Mouse (Mus musculus): Measurements from ENCODE around the gene Stag2. TPM values are rescaled to one million over a fixed set of nuclear protein-coding genes. Genes with fewer than 3 reads are reported as not detected.

Gene Stag2
- 48.8 and 51.6 TPM in 2 replicates for total RNA-seq (2014; rRNA removed)
- polyA plus RNA-seq (2015; fragmentation: Nextera tagmentation; extraction: Ambion mirVana) = 12.2 and 13.0 TPM in 2 replicates

DNA sequence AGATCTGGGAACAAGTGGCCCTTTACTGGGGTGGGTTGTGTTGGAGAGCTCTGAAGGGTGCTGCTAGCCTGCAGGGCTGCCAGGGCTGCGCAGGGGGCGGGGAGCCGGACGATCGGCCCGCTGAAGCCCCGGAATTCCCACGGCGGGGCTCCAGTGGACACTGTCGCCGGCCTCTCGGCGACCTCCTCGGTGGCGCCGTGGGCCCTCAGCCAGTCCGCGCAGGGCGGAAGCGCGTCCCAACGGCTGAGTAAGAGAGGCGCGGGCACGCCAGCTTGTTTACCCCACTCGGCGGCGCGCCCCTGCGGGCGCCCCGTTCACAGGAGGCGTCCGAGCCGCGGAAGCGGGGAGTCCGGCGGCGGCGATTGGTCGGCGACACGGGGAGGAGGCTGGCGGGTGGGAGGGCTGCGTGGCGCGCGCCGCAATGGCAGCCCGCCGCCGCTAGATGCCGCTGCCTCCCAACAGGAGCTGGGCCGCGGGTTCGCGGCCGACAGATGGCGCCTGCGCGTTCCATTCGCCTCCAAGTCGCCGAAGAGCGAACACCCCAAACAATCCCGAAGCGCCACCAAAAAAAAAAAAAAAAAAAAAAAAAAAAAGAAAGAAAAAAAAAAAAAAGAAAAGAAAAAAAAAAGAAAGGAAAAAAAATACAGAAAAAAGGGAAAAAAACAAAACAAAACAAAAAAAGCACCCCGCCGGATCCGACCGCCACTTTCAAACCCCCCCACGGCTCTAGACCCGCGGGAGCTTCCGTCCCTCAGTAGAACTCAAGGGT is at the start of gene Stag2:
Gene Stag2, plus strand, starts transcription at position 530 of the 769 bp plus-strand sequence.
- no peaks in the 10 kb centered on the region for H3K36me3 ChIP-seq (ENCODE audit: insufficient read depth, low read length)
- ATAC-seq (ENCODE audit: low FRiP score) = peak; percentile 87
- 25% methylated on average over 41 of the region's 76 CpGs for WGBS

DNA sequence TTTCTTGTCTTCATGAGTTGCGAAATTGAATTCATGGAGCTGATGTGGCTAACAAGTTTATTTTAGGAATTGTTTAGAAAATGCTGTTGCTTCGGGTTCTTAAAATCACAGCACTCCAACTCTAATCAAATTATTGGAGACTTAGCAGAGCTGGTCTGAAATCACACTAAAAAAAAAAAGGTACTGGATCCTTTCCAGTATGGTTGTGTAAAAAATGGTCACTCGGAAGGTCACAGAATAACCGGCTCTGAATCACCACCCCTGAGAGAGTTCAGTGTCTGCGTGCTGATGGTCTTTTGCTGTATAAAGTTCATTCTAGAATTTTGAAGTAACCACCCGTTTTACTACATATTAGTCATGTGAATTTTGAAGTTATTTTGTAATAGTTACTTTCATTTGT is 42.0 kb upstream of the Stag2 start:
- H3K27me3 ChIP-seq (ENCODE audit: insufficient read depth, low read length) = no peaks in the 10 kb centered on the region
- DNase-seq (ENCODE audit: low spot score) (no peak), ATAC-seq (ENCODE audit: low FRiP score) (no peak)
- no peaks in the 10 kb centered on the region for H3K4me1 ChIP-seq (ENCODE audit: insufficient read depth, low read length)
- H3K4me3 ChIP-seq (ENCODE audit: low read depth, low read length) = no peak overlapping the region
- no peak overlapping the region for H3K4me2 ChIP-seq (ENCODE audit: low read depth, low read length, poor library complexity, severe bottlenecking)
- TF ChIP-seq CTCF (IDR thresholded peaks at IDR 0.05) = no peak
- no peak overlapping the region for H3K9ac ChIP-seq (replicated peaks; ENCODE audit: low read length, poor library complexity, severe bottlenecking)
- 92% methylated on average over 6 of the region's 6 CpGs for WGBS
- H3K9me3 ChIP-seq (ENCODE audit: low read length) = no peaks in the 10 kb centered on the region
- no peak overlapping the region for H3K27ac ChIP-seq (ENCODE audit: low read depth, low read length)
- H3K36me3 ChIP-seq (ENCODE audit: insufficient read depth, low read length) = no peaks in the 10 kb centered on the region; the same call in 1 of the 2 replicates

More for the DNA sequence above, at the start of gene Stag2:
- peak within 1 kb of the TSS; percentile 44 for H3K4me2 ChIP-seq (ENCODE audit: low read depth, low read length, poor library complexity, severe bottlenecking)
- no peaks in the 10 kb centered on the region for H3K9me3 ChIP-seq (ENCODE audit: low read length)
- TF ChIP-seq CTCF (IDR thresholded peaks at IDR 0.05) = peak; percentile 77
- peak within 1 kb of the TSS; percentile 99 for H3K27ac ChIP-seq (ENCODE audit: low read depth, low read length)
- peak within 1 kb of the TSS; percentile 87 for H3K9ac ChIP-seq (replicated peaks; ENCODE audit: low read length, poor library complexity, severe bottlenecking)
- DNase-seq (ENCODE audit: low spot score) = peak; percentile 89
- no peaks in the 10 kb centered on the region; the same call in 1 of the 2 replicates for H3K4me1 ChIP-seq (ENCODE audit: insufficient read depth, low read length)
- H3K4me3 ChIP-seq (ENCODE audit: low read depth, low read length) = peak within 1 kb of the TSS; percentile 62
- no peaks in the 10 kb centered on the region for H3K27me3 ChIP-seq (ENCODE audit: insufficient read depth, low read length)

GRCm38 (mm10) chrX:42110585-42110984 is 38.5 kb upstream of the Stag2 start:
- no peaks in the 10 kb centered on the region; the same call in 1 of the 2 replicates for H3K36me3 ChIP-seq (ENCODE audit: insufficient read depth, low read length)
- no peak overlapping the region for H3K9ac ChIP-seq (replicated peaks; ENCODE audit: low read length, poor library complexity, severe bottlenecking)
- 86% methylated on average over 1 of the region's 1 CpGs for WGBS
- H3K27ac ChIP-seq (ENCODE audit: low read depth, low read length) = no peak overlapping the region
- ATAC-seq (ENCODE audit: low FRiP score) = no peak
- no peaks in the 10 kb centered on the region for H3K4me1 ChIP-seq (ENCODE audit: insufficient read depth, low read length)
- H3K27me3 ChIP-seq (ENCODE audit: insufficient read depth, low read length) = no peaks in the 10 kb centered on the region
- H3K4me3 ChIP-seq (ENCODE audit: low read depth, low read length) = no peak overlapping the region
- H3K4me2 ChIP-seq (ENCODE audit: low read depth, low read length, poor library complexity, severe bottlenecking) = no peak overlapping the region
- no peaks in the 10 kb centered on the region for H3K9me3 ChIP-seq (ENCODE audit: low read length)
- DNase-seq (ENCODE audit: low spot score) = no peak
- TF ChIP-seq CTCF (IDR thresholded peaks at IDR 0.05) = no peak

- Histone ChIP-seq H3K27me3 (ENCODE audit: insufficient read depth, low read length) (no peaks in the 10 kb centered on the region), H3K4me2 (ENCODE audit: low read depth, low read length, poor library complexity, severe bottlenecking) (no peak overlapping the region), H3K36me3 (ENCODE audit: insufficient read depth, low read length) (no peaks in the 10 kb centered on the region), H3K27ac (ENCODE audit: low read depth, low read length) (no peak overlapping the region), H3K4me3 (ENCODE audit: low read depth, low read length) (no peak overlapping the region), H3K9me3 (ENCODE audit: low read length) (no peaks in the 10 kb centered on the region), H3K9ac (replicated peaks; ENCODE audit: low read length, poor library complexity, severe bottlenecking) (no peak overlapping the region), H3K4me1 (ENCODE audit: insufficient read depth, low read length) (no peaks in the 10 kb centered on the region)
- no peak for TF ChIP-seq CTCF (IDR thresholded peaks at IDR 0.05)
- ATAC-seq (ENCODE audit: low FRiP score) (no peak), DNase-seq (ENCODE audit: low spot score) (no peak)
- 72% methylated on average over 6 of the region's 6 CpGs for WGBS
Measured at GRCm38 (mm10) chrX:42119442-42120048, 29.6 kb upstream of the Stag2 start.

GRCm38 (mm10) chrX:42124963-42125697 is 24.0 kb upstream of the Stag2 start:
- Histone ChIP-seq H3K4me2 (ENCODE audit: low read depth, low read length, poor library complexity, severe bottlenecking) (no peak overlapping the region), H3K9ac (replicated peaks; ENCODE audit: low read length, poor library complexity, severe bottlenecking) (no peak overlapping the region), H3K9me3 (ENCODE audit: low read length) (no peaks in the 10 kb centered on the region), H3K4me3 (ENCODE audit: low read depth, low read length) (no peak overlapping the region), H3K27me3 (ENCODE audit: insufficient read depth, low read length) (no peaks in the 10 kb centered on the region), H3K27ac (ENCODE audit: low read depth, low read length) (no peak overlapping the region), H3K36me3 (ENCODE audit: insufficient read depth, low read length) (no peaks in the 10 kb centered on the region), H3K4me1 (ENCODE audit: insufficient read depth, low read length) (no peaks in the 10 kb centered on the region)
- 65% methylated on average over 5 of the region's 5 CpGs for whole genome bisulfite sequencing
- ATAC-seq (ENCODE audit: low FRiP score) (no peak), DNase-seq (ENCODE audit: low spot score) (no peak)
- TF ChIP-seq CTCF (IDR thresholded peaks at IDR 0.05) = no peak

Measured in midbrain, postnatal 0 days (tissue).